Mouse (Mus musculus): ENCODE results near the gene Alg12.

Gene Alg12

DNA sequence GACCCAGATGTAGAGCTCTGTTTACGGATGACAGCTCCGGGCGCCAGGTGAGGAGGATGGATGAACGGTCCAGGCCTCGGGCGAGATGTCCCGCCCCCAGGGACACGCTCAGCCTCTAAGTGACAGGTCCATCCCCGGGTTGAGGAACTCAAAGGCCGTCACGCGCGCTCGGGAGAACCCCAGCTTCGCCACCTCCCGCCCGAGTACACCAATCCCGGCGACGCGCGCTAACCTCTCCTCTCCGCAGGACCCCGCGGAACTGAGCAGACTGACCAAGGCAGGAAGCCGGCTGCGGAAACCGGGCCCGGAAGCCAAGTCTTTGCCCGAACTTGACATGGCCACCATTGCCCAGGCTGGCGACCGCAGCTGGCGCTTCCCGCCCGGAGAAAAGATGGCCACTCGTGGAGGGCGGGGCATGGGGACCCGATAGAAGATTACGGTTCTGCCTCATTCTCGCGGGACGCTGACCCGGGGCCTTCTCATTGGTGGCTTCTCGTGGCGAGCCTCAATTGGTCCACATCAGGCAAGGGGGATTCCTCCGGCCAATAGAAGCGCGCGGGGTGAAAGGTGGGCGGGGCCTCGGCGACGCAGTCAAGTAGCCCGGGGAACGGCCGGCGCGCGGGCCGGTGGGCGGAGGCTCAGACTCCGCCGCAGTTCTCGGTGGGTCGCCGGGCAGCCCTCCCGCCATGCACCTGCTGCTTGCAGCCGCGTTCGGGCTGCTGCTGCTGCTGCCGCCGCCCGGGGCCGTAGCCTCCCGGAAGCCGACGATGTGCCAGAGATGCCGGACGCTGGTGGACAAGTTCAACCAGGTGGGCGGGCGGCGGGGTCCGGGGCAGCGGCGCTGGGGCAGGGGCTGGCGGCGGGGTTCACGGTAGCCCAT, at the start of gene Alg12, which contains the start of gene Creld2:
Alg12 (minus strand) TSS at position 293 of the 880 bp plus-strand sequence.
Creld2 (plus strand) TSS at position 621 of the 880 bp plus-strand sequence.
- peak; percentile 99 for DNase-seq (ENCODE audit: low spot score)

DNA sequence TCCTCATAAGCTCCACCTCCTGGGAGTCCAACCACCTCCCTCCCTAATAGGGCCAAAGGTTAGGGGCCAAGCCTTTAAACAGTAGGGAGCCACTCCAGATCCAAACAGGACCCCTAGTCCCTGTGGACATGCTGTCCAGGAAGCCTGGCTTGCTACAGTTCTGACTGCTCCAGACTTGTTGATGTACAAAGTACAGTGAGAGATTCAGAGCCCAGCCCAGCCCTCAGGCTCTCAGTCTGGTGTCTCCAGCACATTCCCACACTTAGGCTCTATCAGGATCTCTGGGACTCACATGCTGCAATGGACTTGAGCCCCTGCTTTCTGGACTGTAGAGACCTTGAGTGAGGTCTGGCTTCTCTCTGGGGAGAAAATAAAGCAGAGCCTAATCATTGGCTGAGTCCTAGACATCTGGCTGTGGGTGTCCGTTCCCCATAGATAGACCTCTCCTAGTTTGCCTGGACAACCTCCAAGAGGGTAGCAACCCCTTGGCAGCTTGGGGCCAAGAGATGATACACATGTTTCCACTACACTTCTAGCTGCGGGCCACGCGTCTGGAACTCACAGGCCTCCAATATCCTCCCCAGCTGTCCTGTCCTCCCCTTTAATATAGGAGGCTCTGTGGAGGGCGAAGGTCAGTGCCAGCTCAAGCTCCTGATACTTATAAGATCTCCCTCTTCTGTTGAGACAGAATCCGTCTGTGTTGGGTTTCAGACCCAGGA, 49.1 kb upstream of the Alg12 start:
- peak; percentile 72 for DNase-seq (ENCODE audit: low spot score)

DNA sequence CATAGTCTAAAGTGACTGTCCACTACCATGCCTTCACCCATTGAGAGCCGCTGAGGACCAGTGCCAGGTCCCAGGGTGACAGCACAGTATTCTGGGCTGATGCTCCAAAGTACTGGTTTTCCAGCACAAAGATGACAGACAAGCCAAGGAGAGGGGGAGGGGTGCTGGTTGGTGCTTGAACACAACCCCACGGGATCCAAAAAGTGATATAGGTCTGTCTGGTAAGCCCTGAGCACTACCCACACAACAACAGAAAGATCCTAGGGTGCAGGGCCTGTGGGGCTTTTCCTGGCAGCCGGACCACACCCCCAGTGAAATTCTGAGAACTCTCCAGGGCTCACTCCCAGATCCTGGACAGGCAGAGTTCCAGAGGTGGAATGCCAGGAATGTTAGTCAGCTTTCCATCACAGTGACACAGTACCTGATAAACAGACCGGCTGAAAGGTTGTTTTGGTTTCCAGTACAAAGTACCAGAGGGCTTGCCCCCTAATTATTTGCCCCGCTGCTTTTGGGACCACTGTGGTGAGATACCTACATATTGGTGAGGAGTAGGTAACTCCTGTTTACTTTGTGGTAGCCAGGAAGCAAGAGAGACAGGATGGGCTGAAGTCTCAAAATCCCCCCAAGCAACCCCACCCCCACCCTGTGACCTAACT, 48.4 kb upstream of the Alg12 start:
- peak; percentile 89 for DNase-seq (ENCODE audit: low spot score)

- DNase-seq (ENCODE audit: low spot score): no peak
Observed at GRCm38 (mm10) chr15:88866934-88867356, 47.8 kb upstream of the Alg12 start.

DNA sequence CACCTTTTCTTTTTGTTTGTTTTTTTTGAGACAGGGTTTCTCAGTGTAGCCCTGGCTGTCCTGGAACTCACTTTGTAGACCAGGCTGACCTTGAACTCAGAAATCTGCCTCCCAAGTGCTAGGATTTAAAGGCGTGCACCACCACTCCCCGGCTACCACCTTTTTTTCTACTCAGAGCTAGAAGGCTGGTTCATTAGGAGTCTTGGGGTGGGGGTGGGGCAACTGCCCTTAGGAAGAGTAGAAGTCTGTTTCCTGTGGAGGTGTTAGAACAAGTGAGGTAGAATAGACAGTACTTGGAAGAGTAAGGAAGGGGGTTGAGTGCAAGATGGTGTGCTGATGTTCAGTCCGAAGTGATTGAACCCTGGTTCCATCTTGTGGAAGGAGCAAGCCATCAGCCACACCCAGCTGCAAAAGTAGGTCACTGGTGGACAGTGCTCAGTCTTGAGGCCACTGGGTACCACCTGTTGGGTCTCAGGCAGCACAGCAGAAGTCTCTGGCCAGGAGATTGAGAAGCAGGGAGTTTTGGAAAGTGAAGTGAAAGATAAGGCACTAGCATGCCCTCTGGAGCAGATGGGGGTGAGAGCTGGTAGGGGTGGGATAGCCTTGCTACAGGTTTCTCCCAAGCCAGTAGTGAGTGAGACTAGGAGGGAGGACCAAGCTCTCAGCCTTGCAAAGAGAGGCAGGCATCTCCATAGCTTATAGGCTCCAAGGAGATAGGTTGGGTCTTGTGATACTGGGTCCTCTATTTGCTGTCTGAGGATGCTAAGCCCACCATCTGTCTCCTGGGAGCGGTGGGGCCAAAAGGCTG, 47.0 kb upstream of the Alg12 start:
- no peak for DNase-seq (ENCODE audit: low spot score)

DNA sequence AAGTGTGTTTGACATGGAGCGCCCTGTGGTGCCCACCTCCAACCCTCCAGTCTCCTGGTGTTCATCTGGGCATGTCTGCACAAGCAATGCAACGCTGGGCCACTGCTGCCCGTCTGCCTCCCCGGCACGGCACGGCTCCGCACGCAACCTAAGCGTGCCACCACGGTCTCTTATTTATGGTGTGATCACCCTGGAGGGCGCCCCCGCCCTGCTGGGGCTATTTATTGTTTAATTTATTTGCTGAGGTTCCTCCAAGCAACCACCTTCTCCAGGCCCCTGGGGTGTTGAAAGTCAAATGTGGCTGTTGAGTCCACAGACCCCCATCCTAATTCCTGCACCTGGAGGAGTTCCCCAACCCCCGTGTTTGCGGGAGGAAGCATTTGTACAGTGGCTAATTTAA, 45.9 kb upstream of the Alg12 start:
- no peak for DNase-seq (ENCODE audit: low spot score)

GRCm38 (mm10) chr15:88864270-88865030, 45.3 kb upstream of the Alg12 start:
- DNase-seq (ENCODE audit: low spot score): peak; percentile 76

DNA sequence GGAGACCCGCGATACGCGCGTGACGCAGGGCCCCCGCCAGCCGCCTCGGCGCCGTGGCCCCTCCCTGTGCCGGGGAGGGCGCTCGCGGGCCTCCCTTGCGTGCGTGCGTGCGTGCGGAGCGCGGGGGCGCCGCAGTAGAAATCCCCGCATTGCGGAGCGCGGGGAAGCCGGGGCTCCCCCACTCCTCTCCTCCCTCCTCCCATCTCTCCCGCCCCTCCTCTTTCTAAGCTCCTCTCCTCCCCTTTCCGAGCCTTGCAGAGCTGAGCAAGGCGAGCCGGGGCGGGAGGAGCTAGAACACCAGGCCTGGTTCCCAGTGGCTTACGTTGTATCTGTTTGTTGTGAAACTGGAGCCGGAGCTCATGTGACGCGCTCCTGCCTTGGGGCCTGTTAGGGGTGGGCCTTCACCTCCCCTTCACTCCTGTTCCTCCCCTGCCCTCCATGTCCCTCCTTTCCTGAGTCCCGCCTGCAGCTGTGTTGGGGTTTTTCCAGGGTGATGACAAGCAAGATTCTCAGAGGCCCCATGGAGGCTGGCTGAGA, 44.6 kb upstream of the Alg12 start:
- DNase-seq (ENCODE audit: low spot score): peak; percentile 96

GRCm38 (mm10) chr15:88862881-88863694, 44.0 kb upstream of the Alg12 start:
- DNase-seq (ENCODE audit: low spot score): no peak

DNA sequence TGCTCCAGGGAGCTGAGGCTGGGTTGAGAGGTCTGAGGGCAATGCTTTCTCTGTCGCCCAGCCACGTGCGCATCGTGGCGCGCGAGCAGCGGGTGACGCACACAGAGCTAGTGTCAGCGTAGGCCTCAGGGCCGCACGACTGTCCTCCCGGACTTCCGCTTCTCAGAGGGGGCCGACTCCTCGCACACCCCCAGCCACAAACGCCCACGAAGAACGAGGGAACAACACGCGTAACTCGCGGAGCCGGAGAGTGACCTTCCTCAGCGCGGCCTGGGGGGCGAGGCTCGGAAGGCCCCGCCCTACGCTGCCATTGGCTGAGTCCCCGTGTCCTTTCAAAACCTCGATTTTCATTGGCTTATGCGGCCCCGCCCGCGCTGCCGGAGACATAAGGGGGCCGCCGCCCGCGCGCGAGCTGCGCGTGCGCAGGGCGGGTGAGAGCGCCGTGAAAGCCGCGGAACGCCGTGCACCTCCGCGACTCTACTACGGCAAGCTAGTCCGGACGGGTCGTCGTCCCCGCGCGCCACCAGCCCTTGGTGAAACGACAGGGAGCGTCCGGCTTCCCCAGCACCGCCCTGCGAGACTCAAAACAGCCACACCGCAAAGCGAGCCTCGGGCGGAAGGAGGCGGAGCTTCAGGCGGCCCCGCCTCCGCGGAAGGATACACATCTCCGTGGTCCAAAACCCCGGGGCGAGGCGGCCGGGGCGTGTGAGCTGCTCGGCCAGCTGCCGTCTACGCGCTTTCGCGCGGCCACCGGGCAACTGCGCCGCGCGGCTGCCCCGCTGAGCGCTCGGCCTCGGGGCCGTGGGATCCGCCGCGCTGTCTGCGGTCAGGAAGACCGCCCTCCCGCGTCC, 42.9 kb upstream of the Alg12 start, which contains the start of gene Pim3:
Pim3 (plus strand) TSS at position 415 of the 851 bp plus-strand sequence.
- DNase-seq (ENCODE audit: low spot score): peak; percentile 96

DNA sequence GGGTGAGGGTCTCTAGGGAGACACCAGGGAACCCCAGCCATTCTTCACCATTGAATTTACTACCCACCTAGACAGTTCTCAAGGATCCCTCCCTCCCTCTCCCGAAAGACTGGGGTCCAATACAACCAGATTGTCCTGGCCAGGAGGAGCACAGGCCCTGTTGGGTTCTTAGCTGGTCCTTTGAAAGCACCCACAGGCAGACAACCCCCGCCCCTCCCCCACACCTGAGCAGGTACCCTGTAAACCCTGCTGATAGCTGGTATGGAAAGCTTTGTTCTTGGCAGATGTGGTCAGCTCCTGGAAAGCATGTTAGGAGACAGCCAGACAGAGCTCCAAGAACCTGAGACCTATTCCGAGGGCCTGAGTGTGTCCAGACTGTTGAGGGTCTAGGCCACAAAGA, 41.7 kb upstream of the Alg12 start:
- no peak for DNase-seq (ENCODE audit: low spot score)

- DNase-seq (ENCODE audit: low spot score): no peak
Observed at GRCm38 (mm10) chr15:88859206-88859970, 40.3 kb upstream of the Alg12 start.

DNA sequence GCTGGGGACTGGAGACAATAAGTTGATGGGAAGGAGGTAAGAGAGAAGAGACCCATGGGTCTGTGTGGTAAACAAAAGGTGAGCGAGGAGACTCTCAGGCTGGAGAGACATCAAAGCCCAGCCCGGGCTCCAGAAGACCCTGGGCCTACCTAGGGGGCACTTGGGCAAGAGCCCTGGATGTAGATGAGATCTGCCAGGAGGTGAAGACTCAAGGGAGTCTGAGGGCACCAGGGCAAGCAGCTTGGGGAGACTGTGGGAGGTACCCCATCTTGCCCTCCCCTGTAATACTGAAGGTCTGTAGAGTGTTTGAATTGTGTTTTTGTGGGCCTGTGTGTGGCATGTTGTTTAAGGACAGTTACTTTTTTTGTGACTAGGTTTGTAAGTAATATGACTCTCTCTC, 39.6 kb upstream of the Alg12 start:
- no peak for DNase-seq (ENCODE audit: low spot score)

DNA sequence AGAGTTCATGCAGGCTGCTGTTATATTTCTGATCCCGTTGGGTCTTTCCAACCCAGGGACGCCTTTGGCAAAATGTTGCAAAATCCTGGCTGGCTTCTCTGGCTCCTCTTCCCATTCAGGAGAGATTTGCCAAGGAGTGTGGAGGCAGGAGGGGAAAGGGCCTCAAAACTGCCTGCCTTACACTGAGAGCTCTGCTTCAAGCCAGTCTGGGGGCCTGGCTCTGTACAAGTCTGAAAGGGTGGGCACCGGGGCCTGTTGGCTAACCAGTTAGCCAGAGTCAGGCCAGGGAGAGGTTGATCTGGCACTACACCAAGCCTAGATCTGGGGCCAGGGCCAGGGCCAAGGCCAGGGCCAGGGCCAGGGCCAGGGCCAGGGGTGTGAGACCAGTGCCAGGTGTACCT, 39.0 kb upstream of the Alg12 start:
- peak; percentile 98 for DNase-seq (ENCODE audit: low spot score)

DNA sequence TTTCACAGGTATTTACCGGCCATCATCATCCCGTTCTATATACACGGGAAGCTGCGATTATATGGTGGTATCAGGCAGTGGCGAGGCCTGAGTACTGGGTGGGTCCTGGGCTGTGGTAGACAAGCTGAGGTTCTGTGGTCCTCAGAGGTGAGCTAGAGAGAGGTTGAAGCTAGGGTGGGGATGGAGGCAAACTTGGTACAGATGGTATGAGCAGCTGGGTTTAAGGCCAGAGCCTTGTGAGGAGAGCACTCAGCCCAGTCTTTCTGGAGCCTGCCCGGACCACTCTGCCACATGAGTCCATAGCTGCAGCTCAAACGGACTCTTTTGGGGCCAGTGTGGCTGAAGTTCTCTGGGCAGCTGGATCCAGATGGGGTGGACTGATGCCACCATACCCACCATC, 38.2 kb upstream of the Alg12 start:
- DNase-seq (ENCODE audit: low spot score): no peak

- DNase-seq (ENCODE audit: low spot score): no peak
Observed at GRCm38 (mm10) chr15:88856613-88857012, 37.5 kb upstream of the Alg12 start.

GRCm38 (mm10) chr15:88855896-88856417, 36.8 kb upstream of the Alg12 start:
- DNase-seq (ENCODE audit: low spot score): no peak
